Mouse (Mus musculus) megakaryocyte, embryonic 14.5 days (primary cell): ENCODE measurements at regions not wholly inside any gene's neighbourhood (a gene's known extent, or its start where the extent isn't known, plus 50 kb on each side); places are given as distances from the start of the nearest gene placed in this dataset.

Experiments used
- FLI1 ChIP-seq: IDR thresholded peaks from 2 replicates; pipeline ENCODE4 v1.6.1; 2012; ENCODE audit warnings: low read length, inconsistent platforms, mixed read lengths
- GATA1 ChIP-seq: IDR thresholded peaks from 3 replicates; pipeline ENCODE4 v1.6.1; 2012; ENCODE audit warnings: mixed read lengths, low read length, inconsistent platforms, borderline replicate concordance

DNA sequence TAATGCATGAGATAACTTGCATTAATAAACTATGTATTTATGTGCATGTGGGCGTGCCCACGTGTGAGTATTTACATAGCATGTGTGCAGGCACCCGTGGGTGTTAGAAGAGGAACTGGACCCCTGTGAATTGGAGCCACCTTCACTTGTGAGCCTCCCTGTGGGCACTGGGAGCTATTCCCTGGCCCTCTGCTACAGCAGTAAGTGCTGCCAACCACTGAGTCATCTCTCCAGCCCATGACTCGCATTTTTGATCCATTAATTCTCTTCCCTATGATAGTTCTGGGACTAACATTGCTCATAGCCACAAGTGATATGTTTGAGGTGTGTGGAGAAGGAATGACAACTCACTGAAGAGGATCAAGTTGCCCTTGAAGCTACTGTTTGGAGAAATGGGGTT lies 87.6 kb upstream of the Rbms3 start:
- TF ChIP-seq GATA1 (no peak), FLI1 (no peak)
